Mouse (Mus musculus): ENCODE measurements around the gene Slbp.

DNA sequence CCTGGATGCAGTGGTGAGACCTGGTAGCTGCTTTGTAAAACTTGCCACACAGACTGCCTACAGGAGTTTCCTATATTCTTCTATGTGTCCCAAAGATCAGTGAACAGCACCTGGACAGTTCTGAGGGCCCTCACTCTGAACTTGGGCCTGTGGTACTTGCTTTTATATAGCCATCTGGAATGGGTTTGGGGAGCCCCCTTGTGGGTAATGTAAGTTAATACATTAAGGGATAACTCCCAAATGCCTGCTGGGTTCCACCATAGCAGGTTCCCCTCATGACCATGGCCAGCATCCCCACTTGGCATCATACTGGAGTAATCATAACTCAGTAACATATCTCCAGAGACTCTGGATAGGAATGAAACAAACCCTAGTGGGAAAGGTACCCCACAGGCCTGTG lies 15.8 kb upstream of the Slbp start:
- TF ChIP-seq CTCF (IDR thresholded peaks at IDR 0.05; ENCODE audit: extremely low read depth, insufficient read length, insufficient replicate concordance, low read depth, low read length): peak; percentile 28; the same call in 1 of the 2 replicates
- TF ChIP-seq POLR2A (IDR thresholded peaks at IDR 0.05; ENCODE audit: low read depth, low read length): no peak

Measured in small intestine, adult 2 months (tissue).